Mouse (Mus musculus): Measurements from ENCODE around the gene Parp11.

DNA sequence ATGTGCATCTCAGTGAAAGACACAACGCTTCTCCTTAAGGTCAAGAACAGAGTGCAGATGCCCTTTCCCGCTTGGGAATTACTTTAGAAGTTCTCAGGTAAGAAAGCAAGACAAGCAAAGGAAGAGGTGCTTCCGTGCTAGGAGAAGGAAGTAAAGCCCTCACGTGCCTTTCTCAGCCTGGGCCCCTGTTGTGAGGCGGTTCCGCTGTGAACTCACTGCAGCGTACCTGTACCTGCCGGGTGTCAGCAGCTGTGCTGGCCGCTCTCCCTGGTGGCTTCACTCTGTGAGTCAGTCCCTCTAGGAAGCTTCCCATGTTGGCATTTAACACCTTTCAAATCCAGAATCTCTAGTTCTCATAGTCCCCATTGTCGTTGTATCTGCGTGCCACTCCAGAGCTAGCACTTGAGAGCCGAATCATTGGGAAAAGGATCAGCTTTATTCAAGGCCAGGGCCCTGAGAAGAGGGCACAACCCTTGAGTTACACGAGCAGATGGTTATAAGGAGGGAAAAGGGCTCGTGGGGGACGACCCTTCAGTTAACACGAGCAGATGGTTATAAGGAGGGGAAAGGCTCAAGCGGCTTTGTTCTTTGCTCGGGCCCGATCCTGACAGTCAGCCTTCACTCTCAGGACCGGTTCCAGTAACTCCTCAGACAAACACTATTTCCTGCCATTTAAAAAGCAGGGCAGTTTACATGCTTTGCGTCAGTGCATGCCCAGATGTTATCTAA lies 16.8 kb downstream of the Parp11 start:
- TF ChIP-seq CTCF (conservative IDR thresholded peaks at IDR 0.05; ENCODE audit: low read length) = no peak
- TF ChIP-seq POU5F1 (IDR thresholded peaks at IDR 0.05; ENCODE audit: borderline replicate concordance, low read length) = no peak

All from E14TG2a.4 (cell line).